Mouse (Mus musculus) myocyte (in vitro differentiated cells): Measurements from ENCODE around the gene Spem1.

Experiments used
- CEBPB ChIP-seq: IDR thresholded peaks from 2 replicates; pipeline ENCODE4 v1.6.1; 2011; ENCODE audit warnings: mild to moderate bottlenecking, moderate library complexity; ENCODE audit not compliant: poor library complexity, insufficient read depth, severe bottlenecking
- E2F4 ChIP-seq: IDR thresholded peaks from one replicate; pipeline ENCODE4 v1.6.1; 2011; ENCODE audit warnings: mild to moderate bottlenecking, control low read depth, moderate library complexity; ENCODE audit not compliant: insufficient read depth
- MAX ChIP-seq: IDR thresholded peaks from one replicate; pipeline ENCODE4 v1.6.1; 2011; ENCODE audit warnings: low read depth, mild to moderate bottlenecking, control low read depth
- MYOD1 ChIP-seq, 3 experiments: IDR thresholded peaks; one replicate each; pipeline ENCODE4 v1.6.1; 2011; ENCODE audit warnings: control low read depth in 2 of 3, low read depth in 2 of 3, mild to moderate bottlenecking in 2 of 3, moderate library complexity in 1 of 3; ENCODE audit not compliant: insufficient read length in 2 of 3, control insufficient read depth in 1 of 3
- POLR2A ChIP-seq: IDR thresholded peaks from one replicate; pipeline ENCODE4 v1.6.1; 2011; ENCODE audit warnings: low read depth, mild to moderate bottlenecking, control low read depth, moderate library complexity; ENCODE audit not compliant: insufficient read length
- POLR2AphosphoS2 ChIP-seq: IDR thresholded peaks from one replicate; pipeline ENCODE4 v1.6.1; 2011; ENCODE audit warnings: low read depth, control low read depth; ENCODE audit not compliant: insufficient read length
- REST ChIP-seq: IDR thresholded peaks from one replicate; pipeline ENCODE4 v1.6.1; 2011; ENCODE audit warnings: mild to moderate bottlenecking, control low read depth, moderate library complexity; ENCODE audit not compliant: insufficient read depth, insufficient read length
- SRF ChIP-seq: IDR thresholded peaks from one replicate; pipeline ENCODE4 v1.6.1; 2011; ENCODE audit warnings: low read depth; ENCODE audit not compliant: control insufficient read depth, insufficient read length
- TCF12 ChIP-seq: IDR thresholded peaks from one replicate; pipeline ENCODE4 v1.6.1; 2011; ENCODE audit warnings: mild to moderate bottlenecking, control low read depth; ENCODE audit not compliant: poor library complexity, insufficient read depth, severe bottlenecking
- TCF3 ChIP-seq: IDR thresholded peaks from one replicate; pipeline ENCODE4 v1.6.1; 2011; ENCODE audit warnings: low read depth, control low read depth; ENCODE audit not compliant: insufficient read length
- USF1 ChIP-seq: IDR thresholded peaks from one replicate; pipeline ENCODE4 v1.6.1; 2011; ENCODE audit warnings: low read depth, mild to moderate bottlenecking, control low read depth, moderate library complexity

DNA sequence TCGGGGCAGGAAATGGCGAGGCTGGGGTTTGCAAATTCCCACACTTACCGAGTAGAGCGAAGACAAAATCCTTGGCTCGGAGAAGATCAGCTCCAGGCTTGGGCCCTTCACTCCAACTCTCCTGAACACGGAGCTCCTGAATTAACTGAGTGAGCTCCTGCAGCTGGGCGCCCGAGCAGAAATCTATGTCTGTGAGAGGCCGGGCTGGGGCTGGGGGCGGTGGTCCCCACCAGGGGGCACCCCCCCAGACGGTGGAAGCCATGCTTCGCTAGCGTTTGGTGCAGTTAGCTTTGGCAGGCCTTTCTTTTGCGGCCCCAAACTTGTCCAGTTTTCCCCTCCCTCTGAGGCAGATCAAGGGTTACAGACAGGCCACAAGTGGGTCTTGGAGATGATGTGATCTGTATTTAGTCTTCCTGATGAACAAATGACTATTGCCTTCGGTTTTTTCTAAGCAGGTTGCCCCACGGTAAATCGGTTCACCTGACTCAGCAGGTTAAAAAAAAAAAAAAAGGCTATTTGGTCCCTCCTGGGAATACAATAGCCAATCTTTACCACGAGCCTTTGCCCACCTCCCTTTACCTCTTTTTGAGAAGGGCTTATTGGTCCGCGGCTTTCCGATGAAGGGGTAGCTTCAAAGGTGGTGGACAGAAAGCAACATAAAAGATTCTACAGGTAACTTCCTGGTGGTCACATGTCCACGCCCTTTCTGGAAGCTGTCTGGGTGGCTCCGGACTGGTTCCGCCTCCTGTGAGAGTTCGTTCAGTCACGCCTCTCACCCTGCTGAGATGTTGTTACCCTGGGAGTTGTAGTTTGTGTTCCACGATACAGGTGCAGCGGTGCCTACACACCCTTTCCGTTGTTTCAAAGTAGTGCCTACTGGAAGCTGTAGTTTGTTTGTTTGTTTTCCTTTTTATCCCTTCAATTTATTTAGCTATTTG lies 16.7 kb downstream of the Spem1 start, which contains the start of gene Tmem102:
- TF ChIP-seq POLR2A (no peak), POLR2AphosphoS2 (no peak), E2F4 (no peak), TCF12 (no peak), USF1 (no peak), MAX (no peak), REST (no peak), SRF (no peak), MYOD1 (IDR thresholded peaks at IDR 0.05; ENCODE audit: control insufficient read depth in 1 of 3, insufficient read length in 2 of 3, low read depth in 2 of 3) (no peak), CEBPB (no peak), TCF3 (no peak)
